Mouse (Mus musculus): ENCODE data around the gene Emg1.

GRCm38 (mm10) chr6:124658067-124658466, 53.9 kb downstream of the Emg1 start:
- TF ChIP-seq GATA1 (IDR thresholded peaks at IDR 0.05; ENCODE audit: borderline replicate concordance, low read length) (no peak), FLI1 (IDR thresholded peaks at IDR 0.05; ENCODE audit: low read length) (no peak)

Data from megakaryocyte, embryonic 14.5 days (primary cell).